Comparison of ENCODE assay signal across 19 mouse cellular contexts in the genomic region with DNA sequence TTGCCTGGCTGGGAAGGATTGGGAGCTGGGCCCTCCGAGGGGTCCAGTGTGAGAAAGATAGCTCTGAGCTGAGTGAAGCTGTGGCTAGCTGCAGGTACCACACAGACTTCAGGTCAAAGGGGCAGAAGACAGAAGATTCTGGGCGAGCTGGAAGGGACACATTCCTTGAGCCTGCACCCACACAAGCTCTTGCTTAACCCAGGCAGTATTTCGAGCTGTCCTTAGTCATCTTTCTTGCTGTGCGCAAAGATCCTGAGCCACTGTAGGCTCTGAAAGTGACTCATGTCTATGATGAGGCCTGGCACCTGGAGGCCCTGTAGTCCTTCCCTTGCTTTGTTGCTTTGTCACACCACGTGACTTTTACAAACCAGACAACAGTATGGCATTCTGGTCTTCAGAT. TPM values are rescaled to one million over a fixed set of nuclear protein-coding genes. Genes with fewer than 3 reads are reported as not detected.
DNase-seq lines count a peak whose midpoint lies in the region; ATAC-seq lines count a peak whose summit lies in the region.
"Had no signal": no experiment of that assay in that cellular context is flagged by ENCODE, and none has a peak within 500 bp of the region (broad histone marks: within the 10 kb centered on the region; RNA-seq: fewer than 3 reads in every experiment).

No protein-coding gene starts in this region.

- ATAC-seq in frontal cortex, adult (ENCODE audit: low TSS enrichment): peak; percentile 65; the same call in 1 of the 2 replicates
- ATAC-seq: CD4-positive, CD25-positive, alpha-beta regulatory T cell, adult 4 months; forebrain, embryonic 13.5 days; forebrain, postnatal 0 days had no signal

- peak; percentile 24 to 59 for DNase-seq in adrenal gland, adult (ENCODE audit: inconsistent age in 2 of 2, low spot score in 1 of 2)
- DNase-seq in adrenal gland, postnatal 14 days: no peak
- DNase-seq in frontal cortex, postnatal 14 days (ENCODE audit: low spot score in 2 of 2): no peak
- DNase-seq in urinary bladder, postnatal 36 days (ENCODE audit: low spot score in 2 of 2): peak; percentile 53 to 55
- no peak for DNase-seq in urinary bladder, postnatal 10 days (ENCODE audit: low spot score)
- peak; percentile 28 for DNase-seq in fat pad, adult 2 months (ENCODE audit: extremely low read depth, low read depth, low spot score)
- DNase-seq in thymus, postnatal 25 days: no peak
- DNase-seq: adrenal gland, adult 8-10 months; cerebellum, adult 8-10 months; cerebellum, postnatal 14 days; embryo, embryonic 11 days; forebrain, postnatal 0 days; gastrocnemius, postnatal 36 days; heart, adult 11 months; heart, postnatal 36 days; kidney, adult 18-20 months had no signal

RNA-seq across cellular contexts. Expression of a gene that starts 54.0 kb away (rescaled TPM):
- total RNA-seq in adrenal gland, postnatal 14 days (2021): 105 and 109 TPM in 2 replicates

Comparison
In these comparisons a context has a peak if more than half of its experiments do, and no peak if none do; other contexts are left out.
1. DNase-seq: peak in adrenal gland, adult (2 of 2), urinary bladder, postnatal 36 days (2 of 2) and fat pad, adult 2 months (single experiment); none in adrenal gland, postnatal 14 days (single experiment), frontal cortex, postnatal 14 days (0 of 2), urinary bladder, postnatal 10 days (single experiment) and thymus, postnatal 25 days (single experiment).